Mouse (Mus musculus) forebrain, embryonic 14.5 days (tissue): Measurements from ENCODE around the gene Hjurp. TPM values are rescaled to one million over a fixed set of nuclear protein-coding genes. Genes with fewer than 3 reads are reported as not detected.

ENCODE experiments used
- ATAC-seq: fragments of 200-750 bp; cut with Nextera tagmentation; 2 replicates; pipeline ENCODE4 v1.8.0; 2017; ENCODE audit warnings: mild to moderate bottlenecking, moderate library complexity
- DNase-seq: peaks from one replicate; pipeline ENCODE4 v3.0.0-alpha.2; 2015; ENCODE audit warnings: low spot score
- H3K27ac ChIP-seq: fragments of 300-500 bp; sonication (generic); 2 replicates; pipeline ENCODE4 v1.5.1; 2014; ENCODE audit warnings: low read depth, mild to moderate bottlenecking, control low read depth, low read length, moderate library complexity
- H3K27me3 ChIP-seq: fragments of 300-500 bp; sonication (generic); replicated peaks from 2 replicates; pipeline ENCODE4 v1.6.1; 2014; ENCODE audit warnings: low read length, control low read depth, mixed read lengths; ENCODE audit not compliant: control insufficient read depth, insufficient read depth
- H3K36me3 ChIP-seq: fragments of 300-500 bp; sonication (generic); 2 replicates; pipeline ENCODE4 v1.6.1; 2014; ENCODE audit warnings: low read length, control low read depth; ENCODE audit not compliant: control insufficient read depth, insufficient read depth
- H3K4me1 ChIP-seq: fragments of 300-500 bp; sonication (generic); 2 replicates; pipeline ENCODE4 v1.6.1; 2014; ENCODE audit warnings: antibody characterized with exemption, low read length, control low read depth; ENCODE audit not compliant: control insufficient read depth, insufficient read depth
- H3K4me2 ChIP-seq: fragments of 300-500 bp; sonication (generic); 2 replicates; pipeline ENCODE4 v1.6.1; 2014; ENCODE audit warnings: mild to moderate bottlenecking, control low read depth, low read length
- H3K4me3 ChIP-seq: fragments of 300-500 bp; sonication (generic); 2 replicates; pipeline ENCODE4 v1.5.1; 2014; ENCODE audit warnings: low read depth, low read length, control low read depth
- H3K9ac ChIP-seq: fragments of 300-500 bp; sonication (generic); 2 replicates; pipeline ENCODE4 v1.6.1; 2014; ENCODE audit warnings: mild to moderate bottlenecking, low read length, control low read depth, moderate library complexity
- H3K9me3 ChIP-seq: fragments of 300-500 bp; sonication (generic); replicated peaks from 2 replicates; pipeline ENCODE4 v1.6.1; 2016; ENCODE audit warnings: low read length, control low read depth, mixed read lengths; ENCODE audit not compliant: control insufficient read depth
- WGBS: fragments of 180-500 bp; shearing (Covaris S2); extraction: QIAGEN DNeasy Blood & Tissue Kit; methylation state at CpG from one replicate; pipeline ENCODE4 v1.1.7; 2014; 5-methylcytosine and 5-hydroxymethylcytosine counted together
- polyA plus RNA-seq: library from polyadenylated mRNA; unstranded; fragments of >200 nt; fragmentation: Nextera tagmentation; extraction: Ambion mirVana; gene quantifications from 2 replicates; pipeline ENCODE4 v1.2.1, GENCODE M21; 2014

Gene Hjurp
- polyA plus RNA-seq, 1 experiment from 2014 or later = 64.5 TPM

- Histone ChIP-seq H3K27ac (no peak overlapping the region), H3K27me3 (no peaks in the 10 kb centered on the region), H3K9me3 (peaks cover 95% of the 10 kb centered on the region), H3K36me3 (no peaks in the 10 kb centered on the region), H3K4me3 (no peak overlapping the region), H3K9ac (no peak overlapping the region), H3K4me1 (no peaks in the 10 kb centered on the region), H3K4me2 (no peak overlapping the region)
- no peak for ATAC-seq
- 68% methylated on average over 14 of the region's 14 CpGs for WGBS
- DNase-seq = no peak
Observed at GRCm38 (mm10) chr1:88233421-88234247, 43.8 kb downstream of the Hjurp start.

GRCm38 (mm10) chr1:88232664-88233380 is 44.6 kb downstream of the Hjurp start:
- H3K36me3 ChIP-seq = no peaks in the 10 kb centered on the region
- H3K4me1 ChIP-seq = no peaks in the 10 kb centered on the region
- WGBS = 54% methylated on average over 3 of the region's 3 CpGs
- H3K9me3 ChIP-seq = peaks cover 95% of the 10 kb centered on the region
- H3K9ac ChIP-seq = no peak overlapping the region
- ATAC-seq (no peak), DNase-seq (no peak)
- no peaks in the 10 kb centered on the region for H3K27me3 ChIP-seq
- H3K4me2 ChIP-seq = no peak overlapping the region
- no peak overlapping the region for H3K4me3 ChIP-seq
- no peak overlapping the region for H3K27ac ChIP-seq

GRCm38 (mm10) chr1:88231803-88232499 is 45.5 kb downstream of the Hjurp start:
- Histone ChIP-seq H3K27me3 (no peaks in the 10 kb centered on the region), H3K36me3 (no peaks in the 10 kb centered on the region), H3K4me2 (no peak overlapping the region), H3K9me3 (peaks cover 95% of the 10 kb centered on the region), H3K27ac (no peak overlapping the region), H3K4me1 (no peaks in the 10 kb centered on the region), H3K4me3 (no peak overlapping the region), H3K9ac (no peak overlapping the region)
- DNase-seq (no peak), ATAC-seq (no peak)
- WGBS = 67% methylated on average over 7 of the region's 7 CpGs

GRCm38 (mm10) chr1:88230981-88231802 is 46.2 kb downstream of the Hjurp start:
- no peaks in the 10 kb centered on the region for H3K36me3 ChIP-seq
- no peak for DNase-seq
- H3K4me3 ChIP-seq = no peak overlapping the region
- no peak overlapping the region for H3K9ac ChIP-seq
- WGBS = 75% methylated on average over 6 of the region's 6 CpGs
- H3K4me1 ChIP-seq = no peaks in the 10 kb centered on the region
- H3K27me3 ChIP-seq = no peaks in the 10 kb centered on the region
- H3K27ac ChIP-seq = no peak overlapping the region
- ATAC-seq = no peak
- peaks cover 99% of the 10 kb centered on the region for H3K9me3 ChIP-seq
- H3K4me2 ChIP-seq = no peak overlapping the region

- no peaks in the 10 kb centered on the region for H3K36me3 ChIP-seq
- H3K27me3 ChIP-seq = no peaks in the 10 kb centered on the region
- H3K4me2 ChIP-seq = no peak overlapping the region
- H3K4me1 ChIP-seq = no peaks in the 10 kb centered on the region
- H3K27ac ChIP-seq = no peak overlapping the region
- no peak for ATAC-seq
- no peak overlapping the region for H3K9ac ChIP-seq
- WGBS = 73% methylated on average over 7 of the region's 7 CpGs
- DNase-seq = no peak
- peaks cover 100% of the 10 kb centered on the region for H3K9me3 ChIP-seq
- H3K4me3 ChIP-seq = no peak overlapping the region
Observed at GRCm38 (mm10) chr1:88230421-88230820, 47.0 kb downstream of the Hjurp start.

GRCm38 (mm10) chr1:88229986-88230385 is 47.4 kb downstream of the Hjurp start:
- Histone ChIP-seq H3K9ac (no peak overlapping the region), H3K9me3 (peaks cover 97% of the 10 kb centered on the region), H3K4me1 (no peaks in the 10 kb centered on the region), H3K27ac (no peak overlapping the region), H3K4me2 (no peak overlapping the region), H3K27me3 (no peaks in the 10 kb centered on the region), H3K4me3 (no peak overlapping the region), H3K36me3 (no peaks in the 10 kb centered on the region)
- ATAC-seq = no peak
- 86% methylated on average over 5 of the region's 5 CpGs for WGBS
- no peak for DNase-seq

GRCm38 (mm10) chr1:88229566-88229965 is 47.9 kb downstream of the Hjurp start:
- no peak for DNase-seq
- Histone ChIP-seq H3K4me2 (no peak overlapping the region), H3K27ac (no peak overlapping the region), H3K4me3 (no peak overlapping the region), H3K9me3 (peaks cover 93% of the 10 kb centered on the region), H3K27me3 (no peaks in the 10 kb centered on the region), H3K36me3 (no peaks in the 10 kb centered on the region), H3K4me1 (no peaks in the 10 kb centered on the region), H3K9ac (no peak overlapping the region)
- WGBS = 82% methylated on average over 3 of the region's 3 CpGs
- no peak for ATAC-seq

- H3K9ac ChIP-seq = no peak overlapping the region
- H3K4me1 ChIP-seq = no peaks in the 10 kb centered on the region
- no peak overlapping the region for H3K27ac ChIP-seq
- peaks cover 79% of the 10 kb centered on the region for H3K9me3 ChIP-seq
- no peak overlapping the region for H3K4me2 ChIP-seq
- no peaks in the 10 kb centered on the region for H3K36me3 ChIP-seq
- no peak for DNase-seq
- no peak overlapping the region for H3K4me3 ChIP-seq
- no peaks in the 10 kb centered on the region for H3K27me3 ChIP-seq
- no peak for ATAC-seq
- 69% methylated on average over 7 of the region's 7 CpGs for WGBS
Observed at GRCm38 (mm10) chr1:88228121-88228520, 49.3 kb downstream of the Hjurp start.
